Mouse (Mus musculus): ENCODE measurements at regions not wholly inside any gene's neighbourhood (a gene's known extent, or its start where the extent isn't known, plus 50 kb on each side); places are given as distances from the start of the nearest gene placed in this dataset.

DNA sequence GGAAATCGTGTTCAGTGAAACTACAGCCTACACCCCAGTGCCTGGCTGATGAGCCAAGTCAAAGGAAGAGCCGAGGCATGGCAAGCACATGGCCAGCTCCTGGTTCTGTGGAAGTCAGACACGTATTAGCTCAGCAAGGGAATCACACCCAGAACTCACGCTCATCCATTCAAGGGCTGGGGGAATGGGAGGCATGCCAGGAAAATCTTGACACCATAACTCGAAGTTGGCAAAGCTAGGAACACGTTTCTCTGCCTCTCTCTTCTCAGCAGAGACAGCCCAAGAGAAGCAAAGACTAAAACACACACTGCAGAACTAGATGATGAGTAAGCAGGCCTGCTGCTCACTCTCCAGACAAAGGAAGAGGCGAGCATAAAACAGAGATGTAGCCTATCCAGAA, 53.5 kb upstream of the Ypel5 start:
- DNase-seq: no peak

DNA sequence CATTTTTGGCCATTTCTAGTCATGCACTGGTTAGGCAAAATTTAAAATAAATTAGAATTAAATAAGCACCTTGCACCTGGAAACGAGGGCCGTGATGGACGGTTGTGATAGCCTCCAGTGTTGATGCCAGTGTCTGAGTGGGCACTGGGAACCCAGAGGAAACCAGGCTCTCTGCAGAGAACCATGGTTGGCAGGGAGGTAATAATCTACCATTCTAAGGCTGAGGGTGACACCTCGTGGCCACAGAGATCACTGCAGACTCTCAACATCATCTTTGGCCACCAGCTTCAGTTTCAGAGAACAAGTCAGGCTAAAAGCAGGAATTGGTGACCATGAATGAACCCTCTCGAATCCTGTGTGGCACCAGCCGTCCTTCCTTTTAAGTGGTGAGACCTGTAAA, 54.5 kb upstream of the Ypel5 start:
- DNase-seq: peak; percentile 50

DNA sequence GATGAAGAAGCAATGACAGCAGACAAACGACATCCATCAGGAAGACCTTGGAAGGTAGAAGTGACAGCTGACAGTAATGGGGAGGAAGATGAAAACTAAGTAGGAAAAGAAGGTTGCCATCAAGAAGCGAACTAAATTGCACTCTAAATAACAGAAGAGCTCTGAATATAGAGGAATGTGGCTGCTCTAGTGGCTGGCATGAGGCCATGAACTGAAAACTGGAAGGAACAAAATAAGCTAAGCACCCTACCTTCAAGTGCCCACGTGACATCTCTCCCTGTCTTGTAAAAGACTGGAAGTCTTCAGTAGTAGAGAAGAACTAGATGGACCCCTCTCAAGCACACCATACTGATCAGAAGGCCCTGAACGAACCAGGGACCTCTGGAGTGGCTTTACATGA, 68.0 kb upstream of the Ypel5 start:
- no peak for DNase-seq

DNA sequence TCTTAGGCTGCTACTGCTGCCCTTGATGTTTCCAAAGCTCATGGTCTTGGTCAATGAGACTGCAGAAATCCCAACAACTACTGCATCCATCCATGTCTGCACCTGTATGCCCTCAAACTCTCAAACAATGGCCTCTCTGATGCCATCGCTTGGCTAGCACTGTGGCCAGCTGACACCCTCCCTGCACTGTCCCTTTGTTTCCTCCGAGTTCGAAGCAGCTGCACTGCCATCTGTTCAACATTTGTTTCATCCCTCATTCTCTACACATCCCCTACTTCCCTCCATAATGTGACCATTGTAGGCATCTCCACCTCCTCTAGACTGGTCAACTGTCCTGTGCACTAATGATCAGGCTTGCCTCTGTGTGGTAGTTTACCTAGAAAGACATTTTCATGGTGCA, 75.3 kb upstream of the Ypel5 start:
- no peak for DNase-seq

DNA sequence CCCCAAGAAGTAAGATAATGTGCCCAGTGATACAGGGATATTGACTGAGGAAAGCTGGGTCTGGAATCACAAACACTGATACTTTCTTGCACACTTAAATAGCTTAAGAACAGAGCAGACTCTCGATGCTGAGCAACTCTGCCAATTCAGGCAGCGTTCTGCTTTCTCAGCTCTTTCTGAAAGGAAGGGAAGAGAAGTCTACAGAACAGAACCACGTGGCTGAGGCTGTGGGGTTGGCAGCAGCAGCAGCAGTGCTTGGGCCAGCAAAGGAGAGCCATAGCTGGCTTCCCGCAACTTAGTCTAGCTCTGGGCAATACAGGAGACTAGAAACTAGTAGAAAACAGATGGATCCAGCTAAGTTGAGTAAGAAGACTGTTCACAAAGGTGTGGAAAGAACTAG, 89.8 kb upstream of the Ypel5 start:
- no peak for DNase-seq

DNA sequence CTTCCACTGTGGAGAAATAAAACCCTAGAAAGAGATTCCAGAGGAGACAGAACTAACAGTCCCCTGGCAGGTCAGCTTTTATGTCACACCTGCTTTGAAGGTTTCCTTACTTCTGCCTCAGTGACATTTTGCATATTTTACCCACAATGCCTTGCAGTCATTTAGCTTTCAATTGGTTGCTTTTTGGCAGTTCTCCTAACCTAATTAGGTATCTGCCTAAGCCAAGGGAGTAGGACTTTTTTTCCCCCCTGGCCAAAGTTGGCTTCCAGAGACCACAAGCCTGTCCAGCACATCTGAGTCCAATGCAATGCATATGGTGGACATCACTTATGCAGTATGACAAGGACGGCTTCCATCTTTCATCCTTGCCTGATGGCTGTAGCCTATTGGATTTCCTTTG, 103.2 kb upstream of the Ypel5 start:
- no peak for DNase-seq

DNA sequence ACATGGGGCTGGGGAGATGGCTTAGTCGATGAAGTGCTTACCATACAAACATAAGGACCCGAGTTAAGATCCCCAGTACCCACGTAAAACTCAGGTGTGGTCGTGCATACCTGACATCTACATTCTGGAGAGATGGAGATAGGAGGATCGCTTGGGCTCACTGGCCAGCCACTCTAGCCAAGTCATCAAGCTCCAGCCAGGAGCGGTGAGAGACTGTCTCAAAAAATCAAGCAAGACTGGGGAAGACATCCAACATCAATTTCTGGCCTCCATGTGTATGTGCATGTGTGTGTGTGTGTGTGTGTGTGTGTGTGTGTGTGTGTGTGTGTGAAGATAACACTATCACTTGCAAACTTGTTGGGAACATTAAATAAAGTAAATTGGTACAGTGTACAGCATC, 104.6 kb upstream of the Ypel5 start:
- no peak for DNase-seq

DNA sequence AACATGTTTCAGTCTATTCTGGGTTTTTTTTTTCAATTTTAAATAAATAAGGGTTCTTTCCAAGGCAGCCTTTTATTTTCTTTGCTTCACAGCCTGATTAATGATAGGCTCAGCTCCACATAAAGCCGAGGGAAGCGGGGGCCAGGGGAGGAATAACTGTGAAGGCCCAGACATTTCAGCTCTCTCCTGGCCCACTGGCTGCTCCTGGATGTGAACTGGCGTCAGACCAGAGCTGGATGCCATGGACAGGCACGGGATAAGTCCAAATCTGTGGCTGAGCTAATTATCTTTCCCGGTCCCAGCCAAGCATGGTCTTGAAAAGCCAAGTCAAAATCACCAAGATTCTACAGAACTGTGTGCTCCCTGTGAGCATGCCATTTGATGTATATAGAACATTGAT, 105.1 kb upstream of the Ypel5 start:
- no peak for DNase-seq

DNA sequence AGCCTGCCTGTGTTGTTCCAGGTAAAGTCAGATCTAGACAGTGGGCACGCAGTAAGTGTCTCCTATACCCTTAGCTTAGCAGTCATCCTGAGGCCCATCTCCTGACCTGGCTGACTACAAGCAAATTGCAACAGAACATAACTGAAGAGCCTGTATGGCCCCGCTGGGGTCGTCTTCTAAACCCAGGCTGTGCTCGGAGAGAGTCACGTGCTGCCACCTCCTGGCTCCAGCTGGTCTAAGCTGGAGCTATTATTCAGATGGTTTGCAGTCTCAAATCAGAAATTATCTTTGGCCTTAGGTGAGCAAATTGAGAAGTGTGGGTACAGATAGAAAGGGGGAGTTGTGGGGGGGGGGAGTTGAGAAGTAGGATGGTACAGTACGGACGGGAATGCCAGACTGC, 115.5 kb upstream of the Ypel5 start:
- DNase-seq: no peak

DNA sequence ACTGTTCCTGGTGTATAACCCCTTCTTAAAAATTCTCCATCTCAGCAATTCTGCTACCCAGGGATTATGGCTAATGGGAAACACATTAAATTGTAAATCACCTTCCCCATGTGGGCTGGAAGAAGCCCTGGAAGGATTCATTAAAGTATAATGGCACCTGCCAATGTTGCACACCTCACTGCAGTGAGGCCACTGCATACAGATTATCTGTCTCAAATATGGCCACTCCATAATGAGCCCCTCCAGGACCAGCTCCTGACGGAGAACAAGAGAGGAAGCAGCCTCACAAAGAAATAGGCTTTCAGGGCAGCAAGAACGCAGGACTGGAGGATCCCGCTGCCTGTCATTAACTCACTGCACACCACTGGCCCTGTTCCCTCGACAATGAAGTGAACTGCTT, 115.2 kb upstream of the Alk start:
- no peak for DNase-seq

DNA sequence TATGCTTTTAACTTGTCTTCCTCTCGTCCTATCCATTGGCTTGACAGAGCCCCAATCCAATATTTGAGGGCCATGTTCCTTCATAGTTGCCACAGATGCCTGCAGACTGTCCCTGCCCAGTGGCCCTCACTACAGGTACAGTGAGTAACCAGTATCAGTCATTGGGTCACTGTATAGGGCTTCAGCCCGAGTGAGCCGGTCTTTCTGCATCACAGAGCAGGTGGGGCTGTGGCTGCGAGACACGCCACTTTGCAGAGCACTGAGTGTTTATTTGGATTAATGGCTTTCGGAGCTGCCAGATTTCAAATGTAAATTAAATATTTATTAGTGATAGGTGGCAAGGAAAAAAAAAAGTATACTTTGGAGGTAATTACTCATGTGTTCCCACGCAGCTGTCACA, 87.2 kb upstream of the Alk start:
- DNase-seq: no peak

DNA sequence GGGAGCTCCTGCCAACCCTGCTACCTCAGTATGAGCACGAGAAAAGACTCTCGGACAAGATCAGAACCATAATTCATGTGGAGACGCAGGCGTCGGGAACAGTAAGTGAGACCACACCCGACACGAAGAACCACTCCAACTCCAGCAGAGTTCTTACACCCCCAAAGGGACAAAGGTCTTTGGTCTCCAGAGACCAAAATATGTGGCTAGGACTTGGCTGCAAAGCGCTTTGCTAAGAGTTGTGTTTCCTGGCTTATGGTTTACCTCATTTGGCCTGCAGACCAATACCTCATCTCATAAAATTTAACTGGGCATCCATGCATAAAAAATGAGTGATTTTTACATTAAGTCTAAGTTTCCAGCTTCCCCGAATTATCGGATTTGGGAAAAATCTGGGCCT, 85.2 kb upstream of the Alk start:
- no peak for DNase-seq

DNA sequence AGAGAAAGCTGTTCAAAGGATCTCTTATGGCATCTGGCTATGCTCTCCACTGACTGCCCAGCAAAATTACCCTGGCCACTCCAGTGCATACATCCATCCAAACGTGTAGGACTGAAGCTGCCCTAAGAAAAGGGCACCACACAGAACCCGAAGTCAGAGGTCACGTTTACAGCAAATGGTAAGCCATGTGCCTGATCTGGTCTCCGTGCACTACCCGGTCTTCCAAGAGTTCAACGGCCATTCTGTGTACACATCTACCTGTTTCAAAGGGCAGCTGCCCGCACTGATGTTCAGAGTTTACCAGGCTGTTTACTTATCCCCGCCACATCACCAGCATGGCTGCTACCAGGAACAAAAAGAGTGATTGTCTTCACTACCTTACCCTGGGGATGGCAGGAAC, 84.4 kb upstream of the Alk start:
- DNase-seq: no peak

DNA sequence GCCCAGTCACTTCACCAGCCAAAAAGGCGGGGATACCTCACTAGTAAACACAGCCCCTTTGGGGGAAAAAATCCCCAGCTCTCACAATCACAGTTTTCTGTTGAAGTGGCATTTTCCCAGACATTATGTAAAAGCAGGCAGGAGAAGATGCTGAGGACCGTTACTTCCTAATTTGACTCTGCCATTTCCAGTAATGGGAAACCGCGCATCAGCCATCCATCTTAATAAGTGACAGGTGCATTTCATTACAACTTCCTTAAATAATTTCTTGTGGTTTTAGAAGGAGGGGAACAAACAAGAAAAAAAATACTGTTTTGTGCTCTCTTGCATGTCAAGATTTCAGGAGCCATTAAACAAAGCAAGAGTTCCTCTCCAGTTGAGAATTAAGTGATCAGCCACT, 70.2 kb upstream of the Alk start:
- no peak for DNase-seq

DNA sequence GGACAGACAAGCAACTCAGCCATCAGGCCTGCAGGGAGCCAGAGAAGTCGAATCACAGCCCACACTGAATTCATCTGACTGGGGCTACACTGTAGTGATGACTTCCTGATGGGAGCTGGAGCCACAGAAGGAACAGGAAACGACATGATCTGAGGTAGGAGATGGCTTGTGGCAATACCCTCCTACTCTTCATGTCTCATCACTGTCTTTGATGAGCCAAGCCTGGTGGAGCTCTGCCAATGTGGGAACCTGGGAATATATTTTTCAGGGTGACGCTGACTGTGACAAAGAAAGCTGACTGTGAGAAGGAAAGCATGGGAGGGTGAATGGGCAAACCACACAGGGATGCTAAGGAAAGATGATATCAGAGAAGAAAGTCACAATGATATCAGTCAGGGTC, 67.6 kb upstream of the Alk start:
- no peak for DNase-seq

DNA sequence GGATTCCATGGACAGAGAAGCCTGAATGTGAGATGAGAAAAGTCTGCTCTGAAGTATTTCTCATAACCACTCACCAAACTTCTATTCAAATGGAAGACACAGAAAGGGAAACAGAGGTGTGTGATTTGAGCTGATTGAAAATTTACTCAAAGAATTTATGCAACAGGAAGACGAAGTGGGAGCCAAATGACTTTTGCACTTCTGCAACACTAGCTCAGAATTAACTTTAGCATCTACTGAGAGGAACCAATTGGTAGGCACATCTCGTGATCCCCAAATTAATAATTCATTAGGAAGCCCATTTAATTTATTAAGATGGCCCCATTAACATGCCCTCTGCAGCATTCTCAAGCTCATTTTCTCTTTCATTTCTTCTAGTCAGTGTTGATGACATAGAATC, 62.5 kb upstream of the Alk start:
- DNase-seq: no peak

DNA sequence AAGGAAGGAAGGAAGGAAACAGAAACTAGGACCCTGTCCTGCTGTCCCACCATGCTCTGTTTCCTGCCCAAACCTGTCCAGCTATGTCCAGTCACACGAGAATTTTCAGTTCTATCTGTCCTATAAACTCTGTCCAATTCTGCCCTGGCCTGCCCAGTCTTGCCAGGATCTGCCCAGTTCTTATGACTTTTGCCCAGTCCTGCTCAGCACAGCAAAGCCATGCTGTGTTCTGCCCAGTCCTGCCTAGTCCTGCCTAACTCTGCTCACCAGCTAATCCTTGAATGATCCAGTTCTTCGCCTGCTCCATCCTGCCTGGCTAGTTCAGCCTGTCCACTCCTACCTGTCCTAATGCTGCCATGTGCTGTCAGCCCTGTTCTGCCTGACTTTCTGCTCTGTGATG, 57.3 kb upstream of the Alk start:
- no peak for DNase-seq

DNA sequence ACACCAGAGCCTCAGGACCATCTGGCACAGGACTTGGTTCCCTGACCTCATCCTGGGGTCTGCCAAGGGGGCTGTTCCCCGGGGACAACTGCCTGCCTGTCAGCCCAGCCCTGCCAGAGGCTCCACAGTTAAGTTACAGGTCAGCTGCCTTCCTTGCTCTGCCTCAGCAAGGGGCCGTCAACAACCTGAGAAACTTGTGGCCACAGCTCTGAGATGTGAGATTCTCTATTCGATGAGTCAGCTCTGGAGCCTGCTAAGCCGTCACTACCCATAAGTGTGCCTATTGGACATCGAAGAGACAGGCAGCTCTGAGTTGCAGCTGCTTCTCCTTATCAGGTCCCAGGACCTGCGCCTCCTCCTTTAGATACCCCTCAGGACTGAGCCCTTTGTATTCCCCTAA, 54.3 kb upstream of the Alk start:
- no peak for DNase-seq

DNA sequence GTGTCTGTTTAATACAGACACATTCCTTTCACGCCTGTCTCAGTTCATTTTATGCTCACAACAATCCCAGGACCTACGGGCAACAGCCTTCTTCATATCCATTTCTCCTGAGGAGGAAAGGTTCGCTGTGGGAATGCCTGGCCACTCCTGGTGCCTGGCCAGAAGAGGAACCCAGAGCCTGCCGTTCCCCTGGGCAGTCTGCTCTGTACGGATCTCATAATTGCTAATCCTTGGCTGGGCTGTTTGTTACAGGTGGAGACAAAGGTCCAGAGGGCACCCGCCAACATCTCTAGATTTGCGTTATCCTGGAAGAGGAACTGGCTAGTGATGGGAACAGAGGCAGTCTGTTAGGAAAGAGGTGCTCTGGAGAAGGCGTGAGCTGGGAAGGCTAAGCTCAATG, 53.4 kb upstream of the Alk start:
- no peak for DNase-seq

All from thymus, postnatal 14 days (tissue).